Mouse (Mus musculus) bone marrow macrophage, adult 2 months (primary cell): ENCODE measurements at regions not wholly inside any gene's neighbourhood (a gene's known extent, or its start where the extent isn't known, plus 50 kb on each side); places are given as distances from the start of the nearest gene placed in this dataset.

Experiments used
- H3K27ac ChIP-seq: 2 replicates; pipeline ENCODE4 v1.5.1; 2012; ENCODE audit warnings: low read depth, low read length; ENCODE audit not compliant: insufficient read depth
- H3K4me1 ChIP-seq: 2 replicates; pipeline ENCODE4 v1.6.1; 2012; ENCODE audit warnings: low read length; ENCODE audit not compliant: control insufficient read depth, insufficient read depth
- H3K4me3 ChIP-seq: 2 replicates; pipeline ENCODE4 v1.5.1; 2012; ENCODE audit warnings: mild to moderate bottlenecking, low read length, moderate library complexity; ENCODE audit not compliant: insufficient read depth
- CTCF ChIP-seq: IDR thresholded peaks from 2 replicates; pipeline ENCODE4 v1.5.1; 2012; ENCODE audit warnings: low read depth, mild to moderate bottlenecking, low read length, moderate library complexity
- POLR2A ChIP-seq: IDR thresholded peaks from 2 replicates; pipeline ENCODE4 v1.6.1; 2012; ENCODE audit warnings: mild to moderate bottlenecking, low read depth, low read length, borderline replicate concordance

- no peaks in the 10 kb centered on the region for H3K4me1 ChIP-seq
- no peak overlapping the region for H3K27ac ChIP-seq
- TF ChIP-seq POLR2A (no peak), CTCF (no peak)
- H3K4me3 ChIP-seq: no peak overlapping the region
These were observed 342.6 kb upstream of the Klf4 start for GRCm38 (mm10) chr4:55874875-55875274.

- Histone ChIP-seq H3K4me3 (no peak overlapping the region), H3K4me1 (no peaks in the 10 kb centered on the region), H3K27ac (no peak overlapping the region)
- no peak for TF ChIP-seq CTCF
These were observed 342.0 kb upstream of the Klf4 start for GRCm38 (mm10) chr4:55874276-55874675.

GRCm38 (mm10) chr4:55860055-55860454 is 327.8 kb upstream of the Klf4 start:
- Histone ChIP-seq H3K4me1 (peaks cover 2% of the 10 kb centered on the region; the same call in 1 of the 2 replicates), H3K27ac (no peak overlapping the region), H3K4me3 (no peak overlapping the region)
- TF ChIP-seq CTCF (no peak), POLR2A (no peak)

GRCm38 (mm10) chr4:55859211-55859761 is 327.0 kb upstream of the Klf4 start:
- Histone ChIP-seq H3K4me1 (peaks cover 2% of the 10 kb centered on the region; the same call in 1 of the 2 replicates), H3K27ac (no peak overlapping the region), H3K4me3 (no peak overlapping the region)
- TF ChIP-seq CTCF (no peak), POLR2A (no peak)

GRCm38 (mm10) chr4:55851430-55851829 is 319.2 kb upstream of the Klf4 start:
- Histone ChIP-seq H3K4me1 (no peaks in the 10 kb centered on the region), H3K27ac (no peak overlapping the region), H3K4me3 (no peak overlapping the region)
- TF ChIP-seq CTCF (no peak), POLR2A (no peak)

GRCm38 (mm10) chr4:55851027-55851426 is 318.8 kb upstream of the Klf4 start:
- Histone ChIP-seq H3K4me3 (no peak overlapping the region), H3K27ac (no peak overlapping the region), H3K4me1 (no peaks in the 10 kb centered on the region)
- TF ChIP-seq POLR2A (no peak), CTCF (no peak)

GRCm38 (mm10) chr4:55843727-55844401 is 311.6 kb upstream of the Klf4 start:
- no peak overlapping the region for H3K27ac ChIP-seq
- H3K4me3 ChIP-seq: no peak overlapping the region
- peaks cover 2% of the 10 kb centered on the region for H3K4me1 ChIP-seq
- TF ChIP-seq CTCF: no peak
- TF ChIP-seq POLR2A: no peak

GRCm38 (mm10) chr4:55838568-55838967 is 306.3 kb upstream of the Klf4 start:
- no peak overlapping the region for H3K4me3 ChIP-seq
- peaks cover 10% of the 10 kb centered on the region for H3K4me1 ChIP-seq
- H3K27ac ChIP-seq: no peak overlapping the region
- TF ChIP-seq CTCF (no peak), POLR2A (no peak)

GRCm38 (mm10) chr4:55824047-55824760 is 291.9 kb upstream of the Klf4 start:
- Histone ChIP-seq H3K27ac (peak overlapping the region; percentile 65), H3K4me3 (no peak overlapping the region), H3K4me1 (peaks cover 19% of the 10 kb centered on the region)
- TF ChIP-seq CTCF: peak; percentile 48; the same call in 1 of the 2 replicates
- TF ChIP-seq POLR2A: no peak

GRCm38 (mm10) chr4:55823583-55823982 is 291.3 kb upstream of the Klf4 start:
- TF ChIP-seq CTCF (no peak), POLR2A (no peak)
- peak overlapping the region; percentile 65 for H3K27ac ChIP-seq
- H3K4me3 ChIP-seq: no peak overlapping the region
- H3K4me1 ChIP-seq: peaks cover 19% of the 10 kb centered on the region
